Mouse (Mus musculus): ENCODE data around the gene Olfr331.
"Not testable (repeated sequence)": the region's sequence is repeated elsewhere in the genome, so short reads cannot be mapped to it uniquely, and the experiment has no call there.

The Olfr331 gene

GRCm38 (mm10) chr11:58502472-58502871, at the start of gene Olfr331:
TSS of gene Olfr331 (minus strand) at chr11:58502572.
- DNase-seq, result not testable (repeated sequence)

GRCm38 (mm10) chr11:58546322-58546721, 44.0 kb upstream of the Olfr331 start, which contains the start of gene Olfr329-ps:
TSS of gene Olfr329-ps (minus strand) at chr11:58546422.
- no peak for DNase-seq

- not testable (repeated sequence) for DNase-seq
Measured at GRCm38 (mm10) chr11:58534736-58535135, 32.4 kb upstream of the Olfr331 start, which contains the start of gene Olfr330. TSS of gene Olfr330 (minus strand) at chr11:58534836.

- peak; percentile 8 for DNase-seq
Measured at GRCm38 (mm10) chr11:58519756-58520155, 17.4 kb upstream of the Olfr331 start.

DNA sequence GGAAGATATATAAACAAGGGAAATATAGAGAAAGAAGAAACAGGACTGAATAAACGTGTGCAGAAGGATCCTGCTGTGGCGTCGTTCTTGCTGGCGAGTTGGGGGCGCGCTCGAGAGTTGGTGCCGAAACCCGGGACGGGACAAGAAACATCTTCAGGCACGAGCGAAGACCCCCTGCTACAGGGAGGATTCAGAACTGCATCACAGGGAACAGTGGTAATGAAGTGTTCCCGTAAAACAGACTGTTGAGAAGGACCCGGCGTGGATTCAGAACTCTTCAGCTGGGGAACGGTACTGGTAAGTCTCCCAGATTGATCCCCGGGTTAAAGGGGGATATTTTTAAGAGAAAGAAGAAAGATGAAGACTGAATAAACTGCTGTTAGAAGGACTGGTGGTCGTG, 16.5 kb upstream of the Olfr331 start:
- DNase-seq, result peak; percentile 53

GRCm38 (mm10) chr11:58509058-58509457, 6.7 kb upstream of the Olfr331 start:
- not testable (repeated sequence) for DNase-seq

- no peak for DNase-seq
Measured at GRCm38 (mm10) chr11:58499290-58499689, 3.1 kb downstream of the Olfr331 start.

DNA sequence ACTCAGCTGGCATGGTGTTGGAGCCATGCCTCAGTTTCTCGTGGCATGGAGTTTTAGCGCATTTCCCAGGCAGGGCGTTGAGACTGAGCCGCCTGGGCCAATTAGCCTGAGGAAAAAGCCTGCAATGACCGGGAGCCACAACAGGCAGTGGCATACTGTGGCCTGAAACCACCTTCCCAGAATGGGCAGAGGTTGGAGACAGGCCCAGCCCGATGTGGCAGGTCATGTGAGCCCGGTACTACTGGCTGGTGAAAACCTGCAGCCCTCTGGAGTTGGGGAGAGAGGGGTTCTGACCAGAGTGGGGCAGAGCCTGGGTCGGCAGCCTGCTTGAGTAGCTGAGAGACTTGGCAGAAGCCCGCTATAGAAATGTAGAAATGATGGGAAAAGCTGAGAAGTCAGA, 3.6 kb downstream of the Olfr331 start:
- DNase-seq, result no peak

DNA sequence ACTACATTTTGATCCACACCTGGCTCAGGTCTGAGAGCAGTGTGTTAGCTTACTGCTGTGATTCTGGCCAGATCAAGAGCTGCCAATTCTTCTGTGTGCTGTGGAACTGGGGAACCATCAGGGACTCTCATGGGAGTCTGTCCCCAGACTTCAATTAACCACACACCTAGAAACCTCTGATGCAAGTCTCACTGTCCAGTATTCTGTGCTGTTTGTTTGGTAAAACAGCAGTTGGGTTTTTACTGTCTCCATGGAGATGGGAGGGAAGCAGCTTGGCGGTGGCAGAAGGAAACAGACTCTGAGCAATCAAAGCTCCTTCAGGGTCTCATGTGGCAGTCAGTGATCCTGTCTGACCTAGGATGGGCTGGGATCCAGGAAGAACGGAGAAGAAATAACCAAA, 9.9 kb downstream of the Olfr331 start, which contains the start of gene Olfr332:
Gene Olfr332, minus strand, starts transcription at position 101 of the 400 bp plus-strand sequence.
- DNase-seq, result no peak

DNA sequence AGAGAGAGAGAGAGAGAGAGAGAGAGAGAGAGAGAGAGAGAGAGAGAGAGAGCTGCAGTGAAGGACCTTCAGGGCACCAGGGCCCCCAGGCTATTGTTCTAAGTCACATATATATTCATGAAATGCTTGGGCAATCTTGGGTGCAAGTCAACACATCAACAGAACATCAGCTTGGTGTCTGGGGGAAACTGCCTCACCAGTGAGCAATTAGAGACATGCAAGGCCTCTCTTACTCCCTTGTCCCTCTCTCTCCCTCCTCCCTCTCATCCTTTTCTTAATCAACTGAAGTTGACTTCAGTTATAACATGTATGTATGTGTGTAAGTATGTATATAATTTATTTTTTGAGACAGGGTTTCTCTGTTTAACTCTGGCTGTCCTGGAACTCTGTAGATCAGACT, 40.2 kb downstream of the Olfr331 start, which contains the start of gene Olfr30:
Gene Olfr30, minus strand, starts transcription at position 101 of the 400 bp plus-strand sequence.
- DNase-seq, result no peak

GRCm38 (mm10) chr11:58453592-58453991, 48.8 kb downstream of the Olfr331 start:
- DNase-seq, result no peak

GRCm38 (mm10) chr11:58452759-58453158, 49.6 kb downstream of the Olfr331 start, which contains the start of gene Lypd9:
TSS of gene Lypd9 (minus strand) at chr11:58452923.
- no peak for DNase-seq
